Mouse (Mus musculus) midbrain, embryonic 10.5 days (tissue): ENCODE measurements around the gene Tnfsf8. TPM values are rescaled to one million over a fixed set of nuclear protein-coding genes. Genes with fewer than 3 reads are reported as not detected.

Experiments
- DNase-seq: peaks from one replicate; pipeline ENCODE4 v3.0.0-alpha.2; 2017; ENCODE audit warnings: low spot score
- H3K27ac ChIP-seq: fragments of 300-500 bp; sonication (generic); replicated peaks from 2 replicates; pipeline ENCODE4 v1.5.1; 2016; ENCODE audit warnings: mild to moderate bottlenecking
- H3K27me3 ChIP-seq: fragments of 300-500 bp; sonication (generic); 2 replicates; pipeline ENCODE4 v1.6.1; 2016; ENCODE audit warnings: low read depth, mild to moderate bottlenecking; ENCODE audit not compliant: poor library complexity, severe bottlenecking
- H3K36me3 ChIP-seq: fragments of 300-500 bp; sonication (generic); 2 replicates; pipeline ENCODE4 v1.6.1; 2016; ENCODE audit warnings: mild to moderate bottlenecking, moderate library complexity
- H3K4me1 ChIP-seq: fragments of 300-500 bp; sonication (generic); 2 replicates; pipeline ENCODE4 v1.6.1; 2016
- H3K4me3 ChIP-seq: fragments of 300-500 bp; sonication (generic); 2 replicates; pipeline ENCODE4 v1.5.1; 2016; ENCODE audit warnings: mild to moderate bottlenecking, moderate library complexity
- H3K9me3 ChIP-seq: fragments of 300-500 bp; sonication (generic); replicated peaks from 2 replicates; pipeline ENCODE4 v1.6.1; 2016; ENCODE audit warnings: mild to moderate bottlenecking
- WGBS: fragments of 180-500 bp; shearing (Covaris S2); methylation state at CpG from one replicate; pipeline ENCODE4 v1.1.7; 2016; 5-methylcytosine and 5-hydroxymethylcytosine counted together
- polyA plus RNA-seq: library from polyadenylated mRNA; unstranded; fragments of >200 nt; fragmentation: Nextera tagmentation; extraction: Ambion mirVana; gene quantifications from 2 replicates; pipeline ENCODE4 v1.2.1, GENCODE M21; 2016

Gene Tnfsf8
- polyA plus RNA-seq, 1 experiment from 2014 or later: not detected

DNA sequence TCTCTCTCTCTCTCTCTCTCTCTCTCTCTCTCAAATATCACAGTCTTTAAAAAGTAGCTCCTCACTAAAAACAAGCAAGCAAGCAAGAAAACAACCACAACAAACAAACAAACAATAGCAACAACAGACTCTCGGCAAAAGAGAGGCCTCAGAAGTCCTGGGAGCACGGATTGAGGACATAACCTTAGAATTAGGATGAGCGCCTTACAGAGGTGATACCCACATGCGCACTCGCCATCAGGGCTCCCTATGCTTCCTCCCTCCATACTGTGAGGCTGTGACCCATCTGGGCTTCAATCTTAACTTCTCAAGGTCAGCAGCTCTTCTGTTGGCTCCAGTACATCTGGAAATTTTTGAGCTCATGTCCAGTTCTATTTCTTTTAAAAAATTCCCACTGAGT lies 911 bp downstream of the Tnfsf8 start:
- 87% methylated on average over 5 of the region's 5 CpGs for WGBS
- Histone ChIP-seq H3K4me3 (no peak overlapping the region), H3K9me3 (no peaks in the 10 kb centered on the region), H3K4me1 (no peaks in the 10 kb centered on the region), H3K27ac (no peak overlapping the region), H3K36me3 (no peaks in the 10 kb centered on the region), H3K27me3 (no peaks in the 10 kb centered on the region)
- no peak for DNase-seq

- Histone ChIP-seq H3K4me1 (no peaks in the 10 kb centered on the region), H3K27me3 (no peaks in the 10 kb centered on the region), H3K4me3 (no peak overlapping the region), H3K9me3 (no peaks in the 10 kb centered on the region), H3K27ac (no peak overlapping the region), H3K36me3 (no peaks in the 10 kb centered on the region)
- no peak for DNase-seq
- WGBS: 85% methylated on average over 4 of the region's 4 CpGs
Measured at GRCm38 (mm10) chr4:63859785-63860203, 1.4 kb downstream of the Tnfsf8 start.

- 93% methylated on average over 7 of the region's 7 CpGs for WGBS
- Histone ChIP-seq H3K36me3 (no peaks in the 10 kb centered on the region), H3K9me3 (no peaks in the 10 kb centered on the region), H3K4me3 (no peak overlapping the region), H3K27me3 (no peaks in the 10 kb centered on the region), H3K4me1 (no peaks in the 10 kb centered on the region), H3K27ac (no peak overlapping the region)
- no peak for DNase-seq
Measured at GRCm38 (mm10) chr4:63858646-63859224, 2.4 kb downstream of the Tnfsf8 start.

GRCm38 (mm10) chr4:63856764-63857163 lies 4.4 kb downstream of the Tnfsf8 start:
- DNase-seq: no peak
- Histone ChIP-seq H3K9me3 (no peaks in the 10 kb centered on the region), H3K36me3 (no peaks in the 10 kb centered on the region), H3K27me3 (no peaks in the 10 kb centered on the region), H3K4me3 (no peak overlapping the region), H3K27ac (no peak overlapping the region), H3K4me1 (no peaks in the 10 kb centered on the region)
- 83% methylated on average over 6 of the region's 6 CpGs for WGBS

GRCm38 (mm10) chr4:63853782-63854386 lies 7.3 kb downstream of the Tnfsf8 start:
- no peaks in the 10 kb centered on the region for H3K36me3 ChIP-seq
- H3K9me3 ChIP-seq: no peaks in the 10 kb centered on the region
- no peaks in the 10 kb centered on the region for H3K4me1 ChIP-seq
- no peak overlapping the region for H3K4me3 ChIP-seq
- no peaks in the 10 kb centered on the region for H3K27me3 ChIP-seq
- no peak for DNase-seq
- no peak overlapping the region for H3K27ac ChIP-seq
- 87% methylated on average over 1 of the region's 1 CpGs for WGBS

DNA sequence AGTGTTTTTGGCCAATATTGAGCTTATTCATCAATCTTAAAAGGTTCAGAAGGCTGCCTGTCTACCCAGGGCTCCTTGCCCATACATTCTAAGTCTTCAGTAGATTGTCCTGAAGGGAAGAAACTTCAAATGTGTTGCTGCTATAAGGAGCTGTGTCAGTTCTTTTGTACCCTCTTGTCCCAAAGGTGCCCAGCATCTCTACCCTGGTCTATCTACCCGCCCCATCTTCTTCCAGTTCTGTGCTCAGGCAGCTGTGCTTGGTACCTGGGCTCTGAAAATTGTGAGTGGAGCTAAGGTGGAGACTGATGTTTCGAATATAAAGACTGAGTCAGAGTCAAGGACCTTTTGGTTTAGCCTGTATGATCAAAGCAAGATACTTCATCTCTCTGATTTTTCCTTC lies 11.1 kb downstream of the Tnfsf8 start:
- H3K27ac ChIP-seq: no peak overlapping the region
- DNase-seq: no peak
- no peaks in the 10 kb centered on the region for H3K4me1 ChIP-seq
- no peaks in the 10 kb centered on the region for H3K9me3 ChIP-seq
- WGBS: 83% methylated on average over 2 of the region's 2 CpGs
- no peaks in the 10 kb centered on the region for H3K27me3 ChIP-seq
- H3K4me3 ChIP-seq: no peak overlapping the region
- H3K36me3 ChIP-seq: no peaks in the 10 kb centered on the region

GRCm38 (mm10) chr4:63846881-63847597 lies 14.1 kb downstream of the Tnfsf8 start:
- Histone ChIP-seq H3K4me1 (no peaks in the 10 kb centered on the region), H3K27ac (no peak overlapping the region), H3K9me3 (no peaks in the 10 kb centered on the region), H3K27me3 (no peaks in the 10 kb centered on the region), H3K36me3 (no peaks in the 10 kb centered on the region), H3K4me3 (no peak overlapping the region)
- no peak for DNase-seq
- 74% methylated on average over 3 of the region's 3 CpGs for WGBS

DNA sequence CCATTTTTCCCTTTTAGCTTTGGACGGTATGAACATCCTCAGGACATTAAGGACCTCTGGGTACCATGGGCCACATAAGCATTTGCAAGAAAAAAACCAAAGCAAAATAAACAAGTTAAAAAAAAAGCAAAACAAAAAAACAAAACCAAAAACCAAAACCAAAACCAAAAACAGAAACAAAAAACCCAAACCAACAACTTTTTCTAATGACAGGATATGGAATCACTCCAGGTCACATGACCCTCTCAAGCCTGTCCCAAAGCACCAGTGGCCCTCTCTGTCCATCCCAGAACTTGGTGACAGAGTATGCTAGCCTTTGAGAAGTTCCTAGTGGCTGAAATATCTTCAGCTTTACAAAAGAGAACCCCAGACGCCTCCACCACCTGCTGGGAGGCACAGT lies 15.4 kb downstream of the Tnfsf8 start:
- no peaks in the 10 kb centered on the region for H3K36me3 ChIP-seq
- H3K4me3 ChIP-seq: no peak overlapping the region
- no peaks in the 10 kb centered on the region for H3K27me3 ChIP-seq
- H3K4me1 ChIP-seq: no peaks in the 10 kb centered on the region
- DNase-seq: no peak
- H3K9me3 ChIP-seq: no peaks in the 10 kb centered on the region
- 71% methylated on average over 2 of the region's 2 CpGs for WGBS
- H3K27ac ChIP-seq: no peak overlapping the region

DNA sequence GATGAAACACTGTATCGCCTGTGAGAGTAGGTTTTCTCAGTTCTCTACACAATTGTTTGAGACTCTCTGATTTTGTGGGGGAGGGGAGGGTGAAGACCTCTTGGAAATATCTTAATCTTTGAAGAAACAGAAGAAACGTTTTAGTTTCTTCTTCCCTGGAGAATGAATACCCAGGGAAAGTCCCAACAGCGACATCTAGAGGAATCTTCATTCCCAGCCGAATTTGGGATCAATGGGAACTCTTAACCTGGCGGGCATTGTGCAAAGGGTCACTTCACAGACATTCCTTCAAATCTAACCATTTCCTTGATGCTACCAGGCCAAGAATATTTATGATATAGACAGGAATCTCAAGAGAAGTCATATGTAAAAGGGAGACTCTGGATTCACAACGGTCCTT lies 17.2 kb downstream of the Tnfsf8 start:
- H3K27me3 ChIP-seq: no peaks in the 10 kb centered on the region
- WGBS: 31% methylated on average over 6 of the region's 6 CpGs
- H3K36me3 ChIP-seq: no peaks in the 10 kb centered on the region
- no peak overlapping the region for H3K4me3 ChIP-seq
- no peak for DNase-seq
- no peaks in the 10 kb centered on the region for H3K9me3 ChIP-seq
- H3K4me1 ChIP-seq: no peaks in the 10 kb centered on the region
- no peak overlapping the region for H3K27ac ChIP-seq

DNA sequence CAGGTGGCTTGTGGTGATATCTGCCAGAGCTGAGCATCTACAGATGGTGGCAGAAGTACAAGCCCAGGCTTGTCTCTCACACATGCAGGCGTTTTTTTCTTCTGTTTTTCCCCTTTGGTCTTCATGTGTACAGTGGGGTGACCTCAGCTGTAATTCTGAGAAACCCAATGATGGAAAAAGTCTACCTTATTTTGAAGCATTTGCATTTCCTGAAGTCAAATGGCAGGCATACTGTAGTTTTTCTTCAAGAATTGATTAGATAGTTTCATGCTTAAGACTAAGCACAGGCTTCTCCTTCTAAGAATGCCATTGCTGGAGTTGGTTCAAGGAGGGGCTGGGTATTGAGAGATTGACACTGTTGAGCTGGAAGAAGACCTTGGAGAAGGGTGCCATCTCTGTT lies 18.9 kb downstream of the Tnfsf8 start:
- Histone ChIP-seq H3K36me3 (no peaks in the 10 kb centered on the region), H3K4me1 (no peaks in the 10 kb centered on the region), H3K27me3 (no peaks in the 10 kb centered on the region), H3K9me3 (no peaks in the 10 kb centered on the region), H3K4me3 (no peak overlapping the region), H3K27ac (no peak overlapping the region)
- 78% methylated on average over 1 of the region's 1 CpGs for WGBS
- no peak for DNase-seq

GRCm38 (mm10) chr4:63840457-63840856 lies 20.7 kb downstream of the Tnfsf8 start:
- H3K4me3 ChIP-seq: no peak overlapping the region
- WGBS: 67% methylated on average over 5 of the region's 5 CpGs
- H3K27me3 ChIP-seq: no peaks in the 10 kb centered on the region
- H3K4me1 ChIP-seq: no peaks in the 10 kb centered on the region
- H3K36me3 ChIP-seq: no peaks in the 10 kb centered on the region
- no peak overlapping the region for H3K27ac ChIP-seq
- H3K9me3 ChIP-seq: no peaks in the 10 kb centered on the region
- DNase-seq: no peak

DNA sequence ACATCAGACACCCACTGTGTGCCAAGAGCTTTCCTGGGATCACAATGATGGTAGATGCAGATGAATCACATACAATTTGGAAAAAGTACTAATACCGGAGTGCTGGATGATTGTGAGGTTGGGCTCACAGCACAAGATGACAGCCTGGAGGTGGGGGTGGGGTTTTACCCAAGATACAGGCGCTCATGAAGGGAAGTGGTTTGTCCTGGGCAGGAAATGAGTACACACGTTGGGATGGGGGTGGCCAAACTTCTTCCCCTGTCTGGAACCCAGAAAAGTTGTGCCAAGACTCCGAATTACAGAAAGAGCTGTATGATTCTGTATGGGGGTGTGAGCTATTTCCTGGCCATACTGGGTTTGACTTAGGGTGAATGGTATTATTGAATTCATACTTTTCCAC lies 38.0 kb downstream of the Tnfsf8 start:
- Histone ChIP-seq H3K9me3 (no peaks in the 10 kb centered on the region), H3K4me1 (no peaks in the 10 kb centered on the region), H3K4me3 (no peak overlapping the region), H3K36me3 (no peaks in the 10 kb centered on the region), H3K27me3 (no peaks in the 10 kb centered on the region), H3K27ac (no peak overlapping the region)
- no peak for DNase-seq
- WGBS: 81% methylated on average over 4 of the region's 4 CpGs

- H3K36me3 ChIP-seq: no peaks in the 10 kb centered on the region
- no peaks in the 10 kb centered on the region for H3K27me3 ChIP-seq
- H3K9me3 ChIP-seq: no peaks in the 10 kb centered on the region
- no peak overlapping the region for H3K4me3 ChIP-seq
- H3K27ac ChIP-seq: no peak overlapping the region
- no peak for DNase-seq
- no peaks in the 10 kb centered on the region for H3K4me1 ChIP-seq
Measured at GRCm38 (mm10) chr4:63817505-63817904, 43.6 kb downstream of the Tnfsf8 start.
